Comparison of ENCODE assay signal across 20 mouse cellular contexts in the genomic region with DNA sequence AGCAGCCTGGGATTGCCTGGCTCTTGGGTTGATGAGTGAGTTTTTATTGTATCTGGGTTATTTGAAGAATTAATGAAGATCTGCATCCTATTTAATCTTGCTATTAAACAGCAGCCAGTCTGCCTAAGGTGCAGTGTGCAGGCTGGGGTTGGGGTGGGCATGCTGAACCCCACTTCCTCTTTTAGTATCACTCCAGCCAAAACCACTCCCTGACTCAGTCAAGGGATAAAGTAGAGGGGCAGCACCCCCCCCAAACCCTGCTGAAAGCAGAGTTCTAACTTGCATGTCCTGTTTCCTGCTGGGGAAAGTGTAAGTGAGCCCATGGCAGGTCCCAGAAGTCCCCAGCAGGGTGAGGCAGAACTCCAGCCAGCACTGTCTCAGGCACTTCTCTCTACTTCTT.
"Had no signal": no experiment of that assay in that cellular context is flagged by ENCODE, and none has a peak within 500 bp of the region (broad histone marks: within the 10 kb centered on the region; RNA-seq: fewer than 3 reads in every experiment).

No protein-coding gene starts in this region.

- H3K27ac ChIP-seq: intestine, embryonic 15.5 days; kidney, embryonic 15.5 days; limb, embryonic 12.5 days; limb, embryonic 15.5 days; liver, embryonic 12.5 days; liver, embryonic 15.5 days; lung, embryonic 15.5 days; stomach, embryonic 15.5 days had no signal

- DNase-seq: kidney, adult 8-10 months; kidney, postnatal 14 days; kidney, postnatal 4 days; left cerebral cortex, postnatal 4 days; lung, adult 18-20 months; lung, postnatal 10 days; lung, postnatal 36 days; midbrain, embryonic 14.5 days; right cerebral cortex, adult 18-20 months; right cerebral cortex, postnatal 14 days; spleen, adult 18-20 months; thymus, postnatal 25 days had no signal

- H3K36me3 ChIP-seq: intestine, embryonic 15.5 days; kidney, embryonic 15.5 days; limb, embryonic 12.5 days; limb, embryonic 15.5 days; liver, embryonic 12.5 days; liver, embryonic 15.5 days; lung, embryonic 15.5 days; stomach, embryonic 15.5 days had no signal

- H3K4me1 ChIP-seq: liver, embryonic 12.5 days; liver, embryonic 15.5 days; lung, embryonic 15.5 days; stomach, embryonic 15.5 days had no signal

- ATAC-seq: intestine, embryonic 15.5 days; liver, embryonic 12.5 days had no signal

- H3K4me3 ChIP-seq: intestine, embryonic 15.5 days; kidney, embryonic 15.5 days; limb, embryonic 12.5 days; limb, embryonic 15.5 days; liver, embryonic 12.5 days; liver, embryonic 15.5 days; lung, embryonic 15.5 days; stomach, embryonic 15.5 days had no signal

- H3K27me3 ChIP-seq: intestine, embryonic 15.5 days; limb, embryonic 15.5 days; liver, embryonic 12.5 days; liver, embryonic 15.5 days; lung, embryonic 15.5 days; stomach, embryonic 15.5 days had no signal
